In the genomic region with DNA sequence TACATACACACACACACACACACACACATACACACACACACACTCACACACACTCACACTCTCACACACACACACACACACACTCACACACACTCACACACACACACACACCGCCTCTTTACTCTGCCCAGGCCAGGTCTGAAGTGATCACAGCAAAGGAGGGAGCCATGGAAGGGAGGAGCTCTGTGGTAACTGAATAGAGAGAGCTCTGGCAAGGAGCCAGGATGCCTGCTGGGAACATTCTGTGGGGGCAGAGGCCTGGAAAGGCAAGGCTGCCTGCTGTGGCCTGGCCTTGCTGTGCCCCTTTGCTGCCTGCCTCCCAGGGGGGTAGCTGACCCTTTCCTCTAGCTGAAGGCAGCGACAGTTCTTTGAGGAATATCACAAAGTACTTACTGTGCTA, we compare ENCODE assay signal across 8 mouse cellular contexts. TPM values are rescaled to one million over a fixed set of nuclear protein-coding genes. Genes with fewer than 3 reads are reported as not detected.
A peak's percentile ranks its signal among the peaks of the same experiment; 100 is the strongest.
DNase-seq lines count a peak whose midpoint lies in the region; ATAC-seq lines count a peak whose summit lies in the region.

No protein-coding gene starts in this region.

- no peaks in the 10 kb centered on the region for H3K9me3 ChIP-seq in forebrain, embryonic 16.5 days (ENCODE audit: control insufficient read depth, low read length)
- H3K9me3 ChIP-seq in hindbrain, embryonic 15.5 days: no peaks in the 10 kb centered on the region

- 0 out of 2 replicates have a peak overlapping the region, but pooled peaks have one; percentile 31 for H3K27ac ChIP-seq in forebrain, embryonic 16.5 days (ENCODE audit: low read length)
- peak overlapping the region; percentile 50 for H3K27ac ChIP-seq in hindbrain, embryonic 15.5 days (replicated peaks)

- no peak overlapping the region for H3K4me3 ChIP-seq in forebrain, embryonic 16.5 days (replicated peaks; ENCODE audit: low read length)
- no peak overlapping the region for H3K4me3 ChIP-seq in hindbrain, embryonic 15.5 days

- peak; percentile 82 for DNase-seq in 3T3-L1 (ENCODE audit: low read depth, low spot score)
- peak; percentile 76 for DNase-seq in adrenal gland, postnatal 25 days
- DNase-seq in layer of hippocampus, postnatal 25 days (ENCODE audit: extremely low spot score in 1 of 2, low spot score in 1 of 2): peak; percentile 31 to 73
- peak; percentile 71 for DNase-seq in lung, postnatal 25 days (ENCODE audit: low spot score)
- DNase-seq in right cerebral cortex, adult 2 months (ENCODE audit: low spot score in 2 of 2): peak; percentile 56 to 65
- no peak for DNase-seq in thymus, postnatal 36 days

- ATAC-seq in forebrain, embryonic 16.5 days: peak; percentile 80
- ATAC-seq in hindbrain, embryonic 15.5 days (ENCODE audit: low FRiP score, low read depth): peak; percentile 58; the same call in 1 of the 2 replicates

- 0% methylated on average over 2 of the region's 2 CpGs for WGBS in forebrain, embryonic 16.5 days
- 6% methylated on average over 2 of the region's 2 CpGs for WGBS in hindbrain, embryonic 15.5 days

- no peak overlapping the region for H3K4me2 ChIP-seq in forebrain, embryonic 16.5 days (ENCODE audit: low read length)
- no peak overlapping the region for H3K4me2 ChIP-seq in hindbrain, embryonic 15.5 days

- H3K4me1 ChIP-seq in forebrain, embryonic 16.5 days (replicated peaks; ENCODE audit: control insufficient read depth, insufficient read depth, low read length): peaks cover 10% of the 10 kb centered on the region
- H3K4me1 ChIP-seq in hindbrain, embryonic 15.5 days (replicated peaks): peaks cover 31% of the 10 kb centered on the region

- H3K36me3 ChIP-seq in forebrain, embryonic 16.5 days (ENCODE audit: control insufficient read depth, insufficient read depth): no peaks in the 10 kb centered on the region
- no peaks in the 10 kb centered on the region for H3K36me3 ChIP-seq in hindbrain, embryonic 15.5 days

- no peaks in the 10 kb centered on the region for H3K27me3 ChIP-seq in forebrain, embryonic 16.5 days (replicated peaks; ENCODE audit: control insufficient read depth, insufficient read depth, low read length)
- H3K27me3 ChIP-seq in hindbrain, embryonic 15.5 days: no peaks in the 10 kb centered on the region

- H3K9ac ChIP-seq in forebrain, embryonic 16.5 days (replicated peaks; ENCODE audit: low read depth, low read length): no peak overlapping the region
- no peak overlapping the region for H3K9ac ChIP-seq in hindbrain, embryonic 15.5 days

RNA-seq across cellular contexts. Expression of a gene that starts 1.8 kb away (rescaled TPM):
- total RNA-seq in adrenal gland, postnatal 25 days (2021): 1.8 and 4.7 TPM in 2 replicates
- 0.16 and 0.19 TPM in 2 replicates for polyA plus RNA-seq in forebrain, embryonic 16.5 days (2015; fragmentation: Nextera tagmentation; extraction: Ambion mirVana)
- 0.12 and 0.30 TPM in 2 replicates for polyA plus RNA-seq in hindbrain, embryonic 15.5 days (2015; fragmentation: Nextera tagmentation; extraction: Ambion mirVana)
- under 1 TPM; 0.15 to 0.16 TPM for total RNA-seq in layer of hippocampus, postnatal 25 days (2021)

RNA-seq across cellular contexts. Expression of a gene that starts 12.3 kb away (rescaled TPM):
- total RNA-seq in adrenal gland, postnatal 25 days (2021): 21.0 and 27.5 TPM in 2 replicates
- polyA plus RNA-seq in forebrain, embryonic 16.5 days (2015; fragmentation: Nextera tagmentation; extraction: Ambion mirVana): 10.7 and 11.5 TPM in 2 replicates
- 9.0 and 9.5 TPM in 2 replicates for polyA plus RNA-seq in hindbrain, embryonic 15.5 days (2015; fragmentation: Nextera tagmentation; extraction: Ambion mirVana)
- 10 to 100 TPM; 79.6 to 80.0 TPM for total RNA-seq in layer of hippocampus, postnatal 25 days (2021)

RNA-seq across cellular contexts. Expression of a gene that starts 34.5 kb away (rescaled TPM):
- total RNA-seq in adrenal gland, postnatal 25 days (2021): 25.9 and 31.6 TPM in 2 replicates
- polyA plus RNA-seq in forebrain, embryonic 16.5 days (2015; fragmentation: Nextera tagmentation; extraction: Ambion mirVana): 40.2 and 42.0 TPM in 2 replicates
- polyA plus RNA-seq in hindbrain, embryonic 15.5 days (2015; fragmentation: Nextera tagmentation; extraction: Ambion mirVana): 36.8 and 38.2 TPM in 2 replicates
- 10 to 100 TPM; 24.1 to 31.3 TPM for total RNA-seq in layer of hippocampus, postnatal 25 days (2021)

Comparison
In these comparisons a context has a peak if more than half of its experiments do, and no peak if none do; other contexts are left out.
1. DNase-seq: peak in 3T3-L1 (single experiment), adrenal gland, postnatal 25 days (single experiment), layer of hippocampus, postnatal 25 days (2 of 2), lung, postnatal 25 days (single experiment) and right cerebral cortex, adult 2 months (2 of 2); none in thymus, postnatal 36 days (0 of 2).